Mouse (Mus musculus) erythroblast, embryonic 14.5 days (primary cell): ENCODE data around the gene Dhx37. TPM values are rescaled to one million over a fixed set of nuclear protein-coding genes. Genes with fewer than 3 reads are reported as not detected.
A peak's percentile ranks its signal among the peaks of the same experiment; 100 is the strongest.

Experiments
- H3K27me3 ChIP-seq: 2 replicates; pipeline ENCODE4 v1.6.1; 2012; ENCODE audit warnings: inconsistent platforms; ENCODE audit not compliant: control insufficient read depth
- H3K36me3 ChIP-seq: 2 replicates; pipeline ENCODE4 v1.6.1; 2012; ENCODE audit warnings: mild to moderate bottlenecking, inconsistent platforms; ENCODE audit not compliant: control insufficient read depth
- H3K4me1 ChIP-seq: 2 replicates; pipeline ENCODE4 v1.6.1; 2012; ENCODE audit warnings: inconsistent platforms; ENCODE audit not compliant: control insufficient read depth
- H3K4me3 ChIP-seq: replicated peaks from 2 replicates; pipeline ENCODE3; 2012; ENCODE audit warnings: moderate library complexity, mild to moderate bottlenecking, inconsistent platforms
- H3K9me3 ChIP-seq: 2 replicates; pipeline ENCODE4 v1.6.1; 2012; ENCODE audit warnings: low read length, inconsistent platforms, mixed read lengths; ENCODE audit not compliant: control insufficient read depth
- GATA1 ChIP-seq: IDR thresholded peaks from 2 replicates; pipeline ENCODE4 v1.6.1; 2012; ENCODE audit warnings: low read length, inconsistent platforms, mixed read lengths
- TAL1 ChIP-seq: IDR thresholded peaks from 3 replicates; pipeline ENCODE4 v1.6.1; 2012; ENCODE audit warnings: low read length, inconsistent platforms, mixed read lengths
- polyA plus RNA-seq: library from polyadenylated mRNA; stranded (reverse); fragments of >175 nt; gene quantifications from 2 replicates; pipeline ENCODE4 v1.2.3, GENCODE M21; 2012

Gene Dhx37
- polyA plus RNA-seq, 1 experiment = 1.0 TPM

GRCm38 (mm10) chr5:125406322-125407016 is 27.5 kb downstream of the Dhx37 start:
- peaks cover 25% of the 10 kb centered on the region for H3K27me3 ChIP-seq
- no peaks in the 10 kb centered on the region for H3K36me3 ChIP-seq
- H3K4me1 ChIP-seq = peaks cover 72% of the 10 kb centered on the region
- H3K4me3 ChIP-seq = peak overlapping the region; percentile 67
- no peaks in the 10 kb centered on the region; the same call in 1 of the 2 replicates for H3K9me3 ChIP-seq
- TF ChIP-seq TAL1 (no peak), GATA1 (no peak)

DNA sequence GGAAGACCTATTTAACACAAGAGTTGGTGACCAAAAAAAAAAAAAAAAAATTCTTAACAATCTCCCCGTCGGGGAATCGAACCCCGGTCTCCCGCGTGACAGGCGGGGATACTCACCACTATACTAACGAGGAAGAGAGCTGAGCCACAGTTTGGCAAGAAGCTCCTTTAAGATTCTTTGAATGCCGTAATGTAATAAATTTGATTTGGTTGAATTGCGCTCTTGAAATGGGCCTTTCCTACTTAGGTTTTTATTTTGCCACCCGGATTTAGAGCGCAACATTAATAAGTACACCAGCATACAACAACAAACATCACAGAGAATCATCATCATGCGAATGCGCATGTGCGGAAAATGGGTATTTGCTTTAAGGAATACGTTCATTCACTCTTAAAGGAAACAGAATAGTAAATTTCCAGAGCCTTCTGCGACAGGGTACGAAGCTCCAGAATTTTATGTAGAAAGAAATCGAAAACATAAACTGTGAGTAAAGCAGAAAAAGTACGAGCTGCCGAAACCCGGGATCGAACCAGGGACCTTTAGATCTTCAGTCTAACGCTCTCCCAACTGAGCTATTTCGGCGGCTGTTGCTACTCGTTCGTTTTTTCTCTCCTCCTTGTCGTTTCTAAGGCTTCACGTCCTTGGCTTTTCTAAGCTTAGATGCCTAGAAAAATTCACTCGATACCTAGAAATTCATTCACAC is 28.2 kb downstream of the Dhx37 start:
- peaks cover 72% of the 10 kb centered on the region for H3K4me1 ChIP-seq
- H3K9me3 ChIP-seq = no peaks in the 10 kb centered on the region; the same call in 1 of the 2 replicates
- H3K4me3 ChIP-seq = peak overlapping the region; percentile 67
- H3K36me3 ChIP-seq = no peaks in the 10 kb centered on the region
- H3K27me3 ChIP-seq = peaks cover 33% of the 10 kb centered on the region
- TF ChIP-seq TAL1 (no peak), GATA1 (no peak)

GRCm38 (mm10) chr5:125404903-125405545 is 28.9 kb downstream of the Dhx37 start:
- TF ChIP-seq TAL1 = no peak
- no peak for TF ChIP-seq GATA1
- H3K4me1 ChIP-seq = peaks cover 65% of the 10 kb centered on the region
- H3K4me3 ChIP-seq = peak overlapping the region; percentile 67
- peaks cover 40% of the 10 kb centered on the region for H3K27me3 ChIP-seq
- H3K9me3 ChIP-seq = no peaks in the 10 kb centered on the region; the same call in 1 of the 2 replicates
- no peaks in the 10 kb centered on the region for H3K36me3 ChIP-seq

- H3K9me3 ChIP-seq = no peaks in the 10 kb centered on the region; the same call in 1 of the 2 replicates
- H3K27me3 ChIP-seq = peaks cover 45% of the 10 kb centered on the region
- H3K4me1 ChIP-seq = peaks cover 60% of the 10 kb centered on the region
- H3K4me3 ChIP-seq = peak overlapping the region; percentile 67
- TF ChIP-seq TAL1 = no peak
- TF ChIP-seq GATA1 = no peak
- H3K36me3 ChIP-seq = no peaks in the 10 kb centered on the region
These were observed 29.4 kb downstream of the Dhx37 start for GRCm38 (mm10) chr5:125404536-125404902.

GRCm38 (mm10) chr5:125403481-125404465 is 30.1 kb downstream of the Dhx37 start:
- H3K4me3 ChIP-seq = peak overlapping the region; percentile 67
- no peaks in the 10 kb centered on the region; the same call in 1 of the 2 replicates for H3K9me3 ChIP-seq
- TF ChIP-seq TAL1 (no peak), GATA1 (no peak)
- peaks cover 53% of the 10 kb centered on the region for H3K4me1 ChIP-seq
- H3K27me3 ChIP-seq = peaks cover 52% of the 10 kb centered on the region
- no peaks in the 10 kb centered on the region for H3K36me3 ChIP-seq

DNA sequence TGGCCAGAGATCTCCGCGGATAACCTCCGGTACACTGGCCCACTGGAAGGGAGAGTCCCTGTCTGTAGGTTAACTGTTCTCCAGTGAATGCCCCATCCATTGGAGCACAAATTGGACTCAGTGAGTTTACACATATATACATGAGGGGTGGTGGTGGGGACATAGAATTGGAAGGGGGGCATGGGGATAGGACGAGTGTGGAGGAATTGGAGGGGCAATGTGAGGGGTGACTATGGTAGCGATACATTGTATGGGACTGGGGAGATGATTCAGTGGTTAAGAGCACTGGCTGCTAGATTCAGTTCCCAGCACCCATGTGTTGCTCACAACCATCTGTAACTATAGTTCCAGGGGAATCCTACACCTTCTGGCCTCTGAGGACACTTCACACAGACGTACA is 30.9 kb downstream of the Dhx37 start:
- Histone ChIP-seq H3K4me1 (peaks cover 45% of the 10 kb centered on the region), H3K9me3 (no peaks in the 10 kb centered on the region; the same call in 1 of the 2 replicates), H3K4me3 (no peak overlapping the region), H3K36me3 (no peaks in the 10 kb centered on the region), H3K27me3 (peaks cover 60% of the 10 kb centered on the region)
- TF ChIP-seq TAL1 = no peak
- TF ChIP-seq GATA1 = no peak

DNA sequence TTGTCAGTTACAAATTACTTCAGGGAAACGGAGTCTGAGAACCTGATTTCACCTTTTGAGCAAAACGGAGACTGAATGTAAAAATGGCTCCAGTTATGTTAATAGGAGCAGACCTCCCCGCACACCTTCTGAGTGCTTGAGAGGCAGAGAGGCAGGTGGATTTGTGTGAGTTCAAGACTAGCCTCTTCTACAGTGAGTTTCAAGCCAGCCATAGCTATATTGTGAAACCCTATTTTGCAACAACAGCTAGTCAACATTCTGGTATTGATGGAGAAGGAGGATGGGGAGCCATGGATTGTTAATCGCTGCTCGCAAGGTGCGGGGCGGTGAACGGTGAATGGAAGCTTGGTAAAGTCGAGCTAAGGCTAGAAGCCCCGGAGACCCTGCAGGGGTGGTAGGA is 31.4 kb downstream of the Dhx37 start:
- H3K27me3 ChIP-seq = peaks cover 60% of the 10 kb centered on the region
- no peak overlapping the region for H3K4me3 ChIP-seq
- no peaks in the 10 kb centered on the region for H3K36me3 ChIP-seq
- TF ChIP-seq GATA1 (no peak), TAL1 (no peak)
- H3K9me3 ChIP-seq = no peaks in the 10 kb centered on the region; the same call in 1 of the 2 replicates
- peaks cover 41% of the 10 kb centered on the region for H3K4me1 ChIP-seq

DNA sequence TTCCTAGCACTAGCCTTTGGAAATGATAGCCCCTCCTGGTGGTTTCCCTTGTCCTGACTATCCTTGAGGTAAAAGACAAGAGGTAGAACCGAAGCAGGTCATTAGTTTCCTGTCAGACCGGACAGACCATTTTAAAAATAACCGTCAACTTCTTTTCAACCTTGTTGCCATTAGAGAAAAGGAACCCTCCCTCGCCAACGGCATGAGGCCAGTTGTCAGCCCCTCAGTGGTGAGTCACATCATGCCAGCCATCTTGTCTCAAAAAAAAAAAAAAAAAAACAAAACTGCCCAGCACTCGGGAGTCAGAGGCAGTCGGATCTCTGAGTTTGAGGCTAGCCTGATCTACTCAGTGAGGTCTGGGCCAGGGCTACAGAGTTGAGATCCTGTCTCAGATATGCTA is 33.0 kb downstream of the Dhx37 start:
- TF ChIP-seq GATA1 (no peak), TAL1 (no peak)
- Histone ChIP-seq H3K36me3 (no peaks in the 10 kb centered on the region), H3K4me1 (peaks cover 26% of the 10 kb centered on the region), H3K9me3 (no peaks in the 10 kb centered on the region; the same call in 1 of the 2 replicates), H3K4me3 (no peak overlapping the region), H3K27me3 (peaks cover 73% of the 10 kb centered on the region)
